Mouse (Mus musculus) embryonic fibroblast, embryonic 13.5 days (primary cell): ENCODE results near the gene Rnf224.
A peak's percentile ranks its signal among the peaks of the same experiment; 100 is the strongest.

Experiments used
- CTCF ChIP-seq: IDR thresholded peaks from 2 replicates; pipeline ENCODE4 v1.5.1; 2011; ENCODE audit warnings: mild to moderate bottlenecking, control low read depth, low read length, moderate library complexity, borderline replicate concordance; ENCODE audit not compliant: insufficient read depth
- POLR2A ChIP-seq: IDR thresholded peaks from 2 replicates; pipeline ENCODE4 v1.6.1; 2011; ENCODE audit warnings: low read depth, mild to moderate bottlenecking, control low read depth, low read length, moderate library complexity

DNA sequence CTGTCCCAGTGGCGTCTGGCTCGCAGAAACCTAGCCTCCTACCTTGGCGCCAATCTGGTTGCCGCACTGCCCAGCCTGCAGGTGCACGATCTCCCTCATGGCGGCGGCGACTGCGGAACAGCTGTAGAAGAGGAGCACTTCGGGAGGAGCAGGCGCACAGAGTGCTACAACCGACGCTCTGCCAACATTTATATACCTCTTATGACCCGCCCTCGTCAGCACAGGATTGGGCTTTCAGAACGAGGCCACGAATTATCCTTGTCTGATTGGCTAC, 12.2 kb downstream of the Rnf224 start, which contains the start of gene Tubb4b:
- TF ChIP-seq POLR2A: peak; percentile 100
- TF ChIP-seq CTCF: no peak
